8 mouse cellular contexts compared by ENCODE assay signal in genomic region chr5:109844236-109844635, GRCm38 (mm10).
DNase-seq lines count a peak whose midpoint lies in the region; ATAC-seq and TF ChIP-seq lines count a peak whose summit lies in the region.
"Not testable (repeated sequence)": the region's sequence is repeated elsewhere in the genome, so short reads cannot be mapped to it uniquely, and the experiment has no call there.

No protein-coding gene starts in this region.

- not testable (repeated sequence) for ATAC-seq in heart, embryonic 13.5 days (ENCODE audit: extremely low read depth, insufficient number of reproducible peaks, low FRiP score, low TSS enrichment); limb, embryonic 13.5 days (ENCODE audit: low FRiP score, low read depth); lung, embryonic 16.5 days (ENCODE audit: low read depth); midbrain, postnatal 0 days (ENCODE audit: low FRiP score); stomach, embryonic 16.5 days (ENCODE audit: insufficient read depth, low FRiP score)

- peak; percentile 23 for DNase-seq in induced T-regulatory cell, adult 2 months (ENCODE audit: low read depth)
- DNase-seq in midbrain, postnatal 0 days (ENCODE audit: low spot score): not testable (repeated sequence)

- not testable (repeated sequence) for TF ChIP-seq POLR2A in ES-Bruce4 (IDR thresholded peaks at IDR 0.05; ENCODE audit: insufficient read depth, low read length); embryonic fibroblast, embryonic 13.5 days (IDR thresholded peaks at IDR 0.05; ENCODE audit: low read depth, low read length)

- H3K4me1 ChIP-seq in ES-Bruce4 (ENCODE audit: control insufficient read depth, insufficient read depth, low read length); embryonic fibroblast, embryonic 13.5 days (ENCODE audit: control insufficient read depth, insufficient read depth, low read length); heart, embryonic 13.5 days; limb, embryonic 13.5 days; lung, embryonic 16.5 days (replicated peaks; ENCODE audit: control insufficient read depth, insufficient read depth, low read length); midbrain, postnatal 0 days (ENCODE audit: insufficient read depth, low read length); stomach, embryonic 16.5 days (ENCODE audit: control insufficient read depth, insufficient read depth, low read length): not testable (repeated sequence)

- 85% methylated on average over 2 of the region's 2 CpGs for WGBS in heart, embryonic 13.5 days
- WGBS in limb, embryonic 13.5 days: 82% methylated on average over 2 of the region's 2 CpGs
- 81% methylated on average over 2 of the region's 2 CpGs for WGBS in lung, embryonic 16.5 days
- WGBS in midbrain, postnatal 0 days: 92% methylated on average over 2 of the region's 2 CpGs
- WGBS in stomach, embryonic 16.5 days: 77% methylated on average over 2 of the region's 2 CpGs

- peak overlapping the region; percentile 81 for H3K27ac ChIP-seq in ES-Bruce4 (ENCODE audit: insufficient read depth, low read length)
- not testable (repeated sequence) for H3K27ac ChIP-seq in embryonic fibroblast, embryonic 13.5 days (ENCODE audit: insufficient read depth, low read length); heart, embryonic 13.5 days (replicated peaks); limb, embryonic 13.5 days; lung, embryonic 16.5 days (ENCODE audit: low read length); midbrain, postnatal 0 days (ENCODE audit: low read depth, low read length); stomach, embryonic 16.5 days (ENCODE audit: low read length)

- TF ChIP-seq CTCF in ES-Bruce4 (IDR thresholded peaks at IDR 0.05; ENCODE audit: low read depth, low read length); embryonic fibroblast, embryonic 13.5 days (IDR thresholded peaks at IDR 0.05; ENCODE audit: borderline replicate concordance, insufficient read depth, low read length); midbrain, postnatal 0 days (IDR thresholded peaks at IDR 0.05): not testable (repeated sequence)

- not testable (repeated sequence) for H3K36me3 ChIP-seq in ES-Bruce4 (ENCODE audit: control insufficient read depth, insufficient read depth, low read length, poor library complexity, severe bottlenecking); heart, embryonic 13.5 days; limb, embryonic 13.5 days; lung, embryonic 16.5 days (ENCODE audit: control insufficient read depth, insufficient read depth, low read length); midbrain, postnatal 0 days (ENCODE audit: insufficient read depth, low read length); stomach, embryonic 16.5 days (ENCODE audit: control insufficient read depth, insufficient read depth, low read length)

- H3K27me3 ChIP-seq in ES-Bruce4 (ENCODE audit: control insufficient read depth, insufficient read depth, low read length, poor library complexity, severe bottlenecking); heart, embryonic 13.5 days (replicated peaks); limb, embryonic 13.5 days; lung, embryonic 16.5 days (ENCODE audit: control insufficient read depth, insufficient read depth, low read depth, low read length); midbrain, postnatal 0 days (ENCODE audit: insufficient read depth, low read length); stomach, embryonic 16.5 days (ENCODE audit: control insufficient read depth, insufficient read depth, low read length): not testable (repeated sequence)

- H3K9me3 ChIP-seq in ES-Bruce4 (replicated peaks; ENCODE audit: control insufficient read depth, insufficient read depth, low read length, poor library complexity, severe bottlenecking); heart, embryonic 13.5 days; limb, embryonic 13.5 days; lung, embryonic 16.5 days (ENCODE audit: control insufficient read depth, low read length); midbrain, postnatal 0 days (ENCODE audit: low read length); stomach, embryonic 16.5 days (replicated peaks; ENCODE audit: control insufficient read depth, low read length): not testable (repeated sequence)

- not testable (repeated sequence) for TF ChIP-seq EP300 in ES-Bruce4 (IDR thresholded peaks at IDR 0.05; ENCODE audit: insufficient read depth, low read depth, low read length)

- peak overlapping the region; percentile 77 for H3K4me3 ChIP-seq in ES-Bruce4 (ENCODE audit: low read depth, low read length)
- peak overlapping the region; percentile 61 for H3K4me3 ChIP-seq in embryonic fibroblast, embryonic 13.5 days (ENCODE audit: insufficient read depth, low read length)
- H3K4me3 ChIP-seq in heart, embryonic 13.5 days: peak overlapping the region; percentile 61
- H3K4me3 ChIP-seq in limb, embryonic 13.5 days: peak overlapping the region; percentile 51
- peak overlapping the region; percentile 49 for H3K4me3 ChIP-seq in lung, embryonic 16.5 days (ENCODE audit: low read length)
- H3K4me3 ChIP-seq in midbrain, postnatal 0 days (ENCODE audit: low read depth, low read length): peak overlapping the region; percentile 24; the same call in 1 of the 2 replicates
- H3K4me3 ChIP-seq in stomach, embryonic 16.5 days (replicated peaks; ENCODE audit: low read length): peak overlapping the region; percentile 61

- peak overlapping the region; percentile 26 for H3K9ac ChIP-seq in ES-Bruce4 (ENCODE audit: low read depth, poor library complexity, severe bottlenecking)
- H3K9ac ChIP-seq in heart, embryonic 13.5 days: peak overlapping the region; percentile 77
- H3K9ac ChIP-seq in limb, embryonic 13.5 days: 0 out of 2 replicates have a peak overlapping the region, but pooled peaks have one; percentile 70
- H3K9ac ChIP-seq in lung, embryonic 16.5 days (ENCODE audit: low read length): peak overlapping the region; percentile 56; the same call in 1 of the 2 replicates
- not testable (repeated sequence) for H3K9ac ChIP-seq in midbrain, postnatal 0 days (replicated peaks; ENCODE audit: low read length, poor library complexity, severe bottlenecking)
- H3K9ac ChIP-seq in stomach, embryonic 16.5 days (ENCODE audit: low read length): peak overlapping the region; percentile 67; the same call in 1 of the 2 replicates

- H3K4me2 ChIP-seq in heart, embryonic 13.5 days: peak overlapping the region; percentile 69
- peak overlapping the region; percentile 62 for H3K4me2 ChIP-seq in limb, embryonic 13.5 days (replicated peaks)
- peak overlapping the region; percentile 55 for H3K4me2 ChIP-seq in lung, embryonic 16.5 days (ENCODE audit: low read depth, low read length)
- not testable (repeated sequence) for H3K4me2 ChIP-seq in midbrain, postnatal 0 days (ENCODE audit: low read depth, low read length, poor library complexity, severe bottlenecking)
- H3K4me2 ChIP-seq in stomach, embryonic 16.5 days (ENCODE audit: low read depth, low read length): peak overlapping the region; percentile 59

Comparison
In these comparisons a context has a peak if more than half of its experiments do, and no peak if none do; other contexts are left out.
1. H3K4me3 ChIP-seq: peak in every context shown above with its lines; median percentile 77 in ES-Bruce4; 61 in embryonic fibroblast, embryonic 13.5 days; 61 in heart, embryonic 13.5 days; 61 in stomach, embryonic 16.5 days; 51 in limb, embryonic 13.5 days; 49 in lung, embryonic 16.5 days; 24 in midbrain, postnatal 0 days.